Mouse (Mus musculus) E14TG2a.4 (cell line): ENCODE data around the gene Lmx1b.

ENCODE experiments used
- H3K27me3 ChIP-seq: 2 replicates; pipeline ENCODE4 v1.6.1; 2014; ENCODE audit warnings: low read length, control low read depth; ENCODE audit not compliant: insufficient read depth
- H3K36me3 ChIP-seq: 2 replicates; pipeline ENCODE4 v1.6.1; 2014; ENCODE audit warnings: low read length, control low read depth; ENCODE audit not compliant: insufficient read depth
- H3K4me1 ChIP-seq: replicated peaks from 2 replicates; pipeline ENCODE4 v1.6.1; 2014; ENCODE audit warnings: low read depth, low read length, control low read depth
- H3K4me3 ChIP-seq: replicated peaks from 2 replicates; pipeline ENCODE4 v1.5.1; 2014; ENCODE audit warnings: mild to moderate bottlenecking, low read length
- H3K9me3 ChIP-seq: 2 replicates; pipeline ENCODE4 v1.6.1; 2014; ENCODE audit warnings: low read length, control low read depth
- CTCF ChIP-seq: conservative IDR thresholded peaks from 2 replicates; pipeline ENCODE4 v1.5.1; 2014; ENCODE audit warnings: low read length
- NANOG ChIP-seq: IDR thresholded peaks from 2 replicates; pipeline ENCODE4 v1.6.1; 2014; ENCODE audit warnings: borderline replicate concordance, low read length, mixed read lengths
- POU5F1 ChIP-seq: IDR thresholded peaks from 2 replicates; pipeline ENCODE4 v1.6.1; 2014; ENCODE audit warnings: low read length, borderline replicate concordance

Gene Lmx1b

GRCm38 (mm10) chr2:33639301-33640170 lies 775 bp downstream of the Lmx1b start:
- TF ChIP-seq POU5F1 (no peak), NANOG (no peak), CTCF (no peak)
- Histone ChIP-seq H3K4me3 (peak overlapping the region; percentile 60), H3K4me1 (peaks cover 86% of the 10 kb centered on the region), H3K27me3 (peaks cover 94% of the 10 kb centered on the region), H3K9me3 (no peaks in the 10 kb centered on the region), H3K36me3 (no peaks in the 10 kb centered on the region)

- TF ChIP-seq NANOG, result no peak
- TF ChIP-seq POU5F1, result no peak
- TF ChIP-seq CTCF, result no peak
- H3K4me1 ChIP-seq, result peaks cover 73% of the 10 kb centered on the region
- no peaks in the 10 kb centered on the region for H3K9me3 ChIP-seq
- peaks cover 94% of the 10 kb centered on the region for H3K27me3 ChIP-seq
- H3K4me3 ChIP-seq, result no peak overlapping the region; the same call in 1 of the 2 replicates
- H3K36me3 ChIP-seq, result no peaks in the 10 kb centered on the region
These were observed 2.1 kb downstream of the Lmx1b start for GRCm38 (mm10) chr2:33638141-33638733.

- peak; percentile 49; the same call in 1 of the 2 replicates for TF ChIP-seq NANOG
- TF ChIP-seq POU5F1, result no peak; the same call in 1 of the 2 replicates
- TF ChIP-seq CTCF, result no peak
- no peaks in the 10 kb centered on the region for H3K36me3 ChIP-seq
- peaks cover 69% of the 10 kb centered on the region for H3K4me1 ChIP-seq
- no peaks in the 10 kb centered on the region for H3K9me3 ChIP-seq
- peaks cover 95% of the 10 kb centered on the region for H3K27me3 ChIP-seq
- peak overlapping the region; percentile 43; the same call in 1 of the 2 replicates for H3K4me3 ChIP-seq
These were observed 3.0 kb downstream of the Lmx1b start for GRCm38 (mm10) chr2:33637288-33637687.

GRCm38 (mm10) chr2:33636628-33637188 lies 3.6 kb downstream of the Lmx1b start:
- Histone ChIP-seq H3K4me1 (peaks cover 69% of the 10 kb centered on the region), H3K36me3 (no peaks in the 10 kb centered on the region), H3K4me3 (peak overlapping the region; percentile 43; the same call in 1 of the 2 replicates), H3K9me3 (no peaks in the 10 kb centered on the region), H3K27me3 (peaks cover 95% of the 10 kb centered on the region)
- TF ChIP-seq POU5F1, result no peak
- no peak for TF ChIP-seq NANOG
- TF ChIP-seq CTCF, result no peak

- Histone ChIP-seq H3K4me1 (peaks cover 69% of the 10 kb centered on the region), H3K36me3 (no peaks in the 10 kb centered on the region), H3K27me3 (peaks cover 95% of the 10 kb centered on the region), H3K9me3 (no peaks in the 10 kb centered on the region), H3K4me3 (peak overlapping the region; percentile 43; the same call in 1 of the 2 replicates)
- TF ChIP-seq POU5F1 (no peak), NANOG (no peak), CTCF (no peak)
These were observed 4.2 kb downstream of the Lmx1b start for GRCm38 (mm10) chr2:33636117-33636521.

- TF ChIP-seq CTCF, result no peak
- TF ChIP-seq POU5F1, result no peak
- TF ChIP-seq NANOG, result no peak
- no peaks in the 10 kb centered on the region for H3K36me3 ChIP-seq
These were observed 4.8 kb downstream of the Lmx1b start for GRCm38 (mm10) chr2:33635323-33636116.

GRCm38 (mm10) chr2:33634481-33635090 lies 5.7 kb downstream of the Lmx1b start:
- no peaks in the 10 kb centered on the region for H3K9me3 ChIP-seq
- H3K27me3 ChIP-seq, result peaks cover 100% of the 10 kb centered on the region
- TF ChIP-seq NANOG, result no peak
- peaks cover 76% of the 10 kb centered on the region for H3K4me1 ChIP-seq
- H3K4me3 ChIP-seq, result no peak overlapping the region
- H3K36me3 ChIP-seq, result no peaks in the 10 kb centered on the region

More at GRCm38 (mm10) chr2:33635323-33636116, 4.8 kb downstream of the Lmx1b start:
- Histone ChIP-seq H3K9me3 (no peaks in the 10 kb centered on the region), H3K27me3 (peaks cover 99% of the 10 kb centered on the region), H3K4me1 (peaks cover 74% of the 10 kb centered on the region), H3K4me3 (peak overlapping the region; percentile 43; the same call in 1 of the 2 replicates)
